Mouse (Mus musculus) forebrain, embryonic 10.5 days (tissue): ENCODE measurements around the gene Sec11a. TPM values are rescaled to one million over a fixed set of nuclear protein-coding genes. Genes with fewer than 3 reads are reported as not detected.
A peak's percentile ranks its signal among the peaks of the same experiment; 100 is the strongest.
"Not testable (repeated sequence)": the region's sequence is repeated elsewhere in the genome, so short reads cannot be mapped to it uniquely, and the experiment has no call there.

Experiments used
- DNase-seq: peaks from one replicate; pipeline ENCODE4 v3.0.0-alpha.2; 2017; ENCODE audit warnings: low spot score; ENCODE audit errors: extremely low spot score
- H3K27ac ChIP-seq: fragments of 300-500 bp; sonication (generic); 2 replicates; pipeline ENCODE4 v1.5.1; 2016; ENCODE audit warnings: mild to moderate bottlenecking
- H3K27me3 ChIP-seq: fragments of 300-500 bp; sonication (generic); 2 replicates; pipeline ENCODE4 v1.6.1; 2016; ENCODE audit warnings: mild to moderate bottlenecking; ENCODE audit not compliant: poor library complexity, severe bottlenecking
- H3K36me3 ChIP-seq: fragments of 300-500 bp; sonication (generic); replicated peaks from 2 replicates; pipeline ENCODE4 v1.6.1; 2016; ENCODE audit warnings: mild to moderate bottlenecking, moderate library complexity
- H3K4me1 ChIP-seq: fragments of 300-500 bp; sonication (generic); 2 replicates; pipeline ENCODE4 v1.6.1; 2016
- H3K4me3 ChIP-seq: fragments of 300-500 bp; sonication (generic); 2 replicates; pipeline ENCODE4 v1.5.1; 2016; ENCODE audit warnings: mild to moderate bottlenecking, moderate library complexity
- H3K9me3 ChIP-seq: fragments of 300-500 bp; sonication (generic); 2 replicates; pipeline ENCODE4 v1.6.1; 2016; ENCODE audit warnings: mild to moderate bottlenecking, moderate library complexity
- WGBS: fragments of 180-500 bp; shearing (Covaris S2); methylation state at CpG from one replicate; pipeline ENCODE4 v1.1.7; 2016; 5-methylcytosine and 5-hydroxymethylcytosine counted together
- polyA plus RNA-seq: library from polyadenylated mRNA; unstranded; fragments of >200 nt; fragmentation: Nextera tagmentation; extraction: Ambion mirVana; gene quantifications from 2 replicates; pipeline ENCODE4 v1.2.1, GENCODE M21; 2016

Gene Sec11a
- polyA plus RNA-seq, 1 experiment from 2014 or later: 190 TPM

DNA sequence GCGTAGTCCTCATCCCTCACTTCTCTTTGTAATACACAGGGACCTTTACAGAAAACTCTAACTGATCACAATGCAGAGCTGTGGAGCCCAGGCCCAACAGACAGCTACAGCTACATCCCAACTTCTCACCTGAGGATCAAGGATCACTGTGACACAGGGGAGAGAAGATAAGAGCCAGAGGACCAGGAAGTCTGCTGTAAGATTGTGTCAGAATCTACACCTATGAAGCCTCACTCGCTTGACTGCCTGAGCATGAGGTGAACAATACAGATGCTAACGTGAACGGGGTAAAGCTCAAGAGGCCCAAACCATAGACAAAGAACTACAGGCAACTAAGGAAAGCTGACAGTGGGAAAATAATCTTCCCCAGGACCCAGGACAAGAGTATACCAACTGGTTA lies 7.8 kb downstream of the Sec11a start:
- Histone ChIP-seq H3K27ac (no peak overlapping the region), H3K4me1 (no peaks in the 10 kb centered on the region), H3K27me3 (no peaks in the 10 kb centered on the region), H3K4me3 (no peak overlapping the region), H3K36me3 (peaks cover 53% of the 10 kb centered on the region), H3K9me3 (no peaks in the 10 kb centered on the region)
- 91% methylated on average over 4 of the region's 4 CpGs for WGBS
- no peak for DNase-seq

DNA sequence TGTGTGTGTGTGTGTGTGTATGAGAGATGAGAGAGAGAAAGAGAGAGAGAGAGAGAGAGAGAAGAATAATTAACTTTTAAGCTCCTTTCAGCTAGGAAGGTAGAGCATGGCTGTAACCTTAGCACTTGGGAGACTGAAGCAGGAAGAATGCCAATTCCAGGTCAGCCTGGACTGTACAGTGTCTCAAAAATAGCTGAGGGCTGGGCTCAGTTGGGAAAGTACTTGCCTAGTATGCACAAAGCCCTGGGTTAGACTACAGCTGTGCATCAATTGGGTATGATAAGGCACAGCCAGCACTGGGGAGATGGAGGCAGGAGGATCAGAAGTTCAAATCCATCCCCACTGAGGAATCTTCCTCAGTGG lies 10.3 kb downstream of the Sec11a start:
- H3K36me3 ChIP-seq: peaks cover 61% of the 10 kb centered on the region
- not testable (repeated sequence) for H3K27ac ChIP-seq, H3K4me1 ChIP-seq, H3K27me3 ChIP-seq, H3K4me3 ChIP-seq, H3K9me3 ChIP-seq, DNase-seq

DNA sequence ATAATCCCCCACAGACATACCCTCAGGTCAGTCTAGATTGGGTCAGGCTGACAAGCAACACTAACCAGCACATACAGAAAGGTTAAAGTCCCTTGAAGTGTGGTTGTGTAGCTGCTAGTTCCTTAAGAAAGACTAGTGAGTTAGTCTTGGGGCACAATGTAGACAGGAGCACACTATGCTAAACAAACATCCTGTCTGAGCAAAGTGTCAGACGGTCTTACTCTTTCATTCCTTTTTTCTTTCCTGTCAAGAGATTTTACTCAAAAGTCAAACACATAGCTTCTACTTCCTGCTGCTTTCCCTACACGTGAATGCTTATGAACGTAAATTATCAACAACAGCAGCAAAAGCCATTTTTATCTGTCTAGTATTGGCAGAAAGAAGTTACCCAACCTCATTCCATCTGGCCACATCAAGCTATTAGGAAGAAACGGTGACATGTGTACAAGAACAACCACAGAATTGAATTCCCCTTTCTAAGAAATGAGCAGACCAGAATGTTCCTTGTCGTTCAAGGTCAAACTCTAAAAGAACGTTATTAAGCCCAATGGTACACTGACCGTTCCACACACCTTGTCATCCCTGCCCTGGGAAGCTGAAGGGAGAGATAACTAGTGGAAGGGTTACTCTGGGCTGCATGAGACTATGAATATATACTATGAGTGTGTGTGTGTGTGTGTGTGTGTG lies 10.8 kb downstream of the Sec11a start:
- not testable (repeated sequence) for H3K9me3 ChIP-seq, H3K27ac ChIP-seq, H3K4me3 ChIP-seq, H3K4me1 ChIP-seq, DNase-seq, H3K27me3 ChIP-seq
- H3K36me3 ChIP-seq: peaks cover 62% of the 10 kb centered on the region
- WGBS: 88% methylated on average over 7 of the region's 7 CpGs

- no peaks in the 10 kb centered on the region for H3K9me3 ChIP-seq
- no peak overlapping the region for H3K4me3 ChIP-seq
- WGBS: 92% methylated on average over 1 of the region's 1 CpGs
- no peaks in the 10 kb centered on the region for H3K27me3 ChIP-seq
- H3K4me1 ChIP-seq: no peaks in the 10 kb centered on the region
- peaks cover 65% of the 10 kb centered on the region for H3K36me3 ChIP-seq
- no peak overlapping the region for H3K27ac ChIP-seq
- DNase-seq: no peak
Observed at GRCm38 (mm10) chr7:80935834-80936233, 11.7 kb downstream of the Sec11a start.

GRCm38 (mm10) chr7:80932777-80933176 lies 14.8 kb downstream of the Sec11a start:
- 77% methylated on average over 1 of the region's 1 CpGs for WGBS
- H3K36me3 ChIP-seq: peaks cover 56% of the 10 kb centered on the region
- H3K27me3 ChIP-seq: no peaks in the 10 kb centered on the region
- DNase-seq: no peak
- H3K4me1 ChIP-seq: no peaks in the 10 kb centered on the region
- H3K9me3 ChIP-seq: no peaks in the 10 kb centered on the region
- H3K4me3 ChIP-seq: no peak overlapping the region
- H3K27ac ChIP-seq: no peak overlapping the region

- 93% methylated on average over 8 of the region's 8 CpGs for WGBS
- H3K9me3 ChIP-seq: no peaks in the 10 kb centered on the region
- H3K27ac ChIP-seq: no peak overlapping the region
- H3K27me3 ChIP-seq: no peaks in the 10 kb centered on the region
- no peaks in the 10 kb centered on the region for H3K4me1 ChIP-seq
- H3K4me3 ChIP-seq: no peak overlapping the region
- DNase-seq: no peak
- H3K36me3 ChIP-seq: peaks cover 66% of the 10 kb centered on the region
Observed at GRCm38 (mm10) chr7:80931618-80932207, 15.9 kb downstream of the Sec11a start.

DNA sequence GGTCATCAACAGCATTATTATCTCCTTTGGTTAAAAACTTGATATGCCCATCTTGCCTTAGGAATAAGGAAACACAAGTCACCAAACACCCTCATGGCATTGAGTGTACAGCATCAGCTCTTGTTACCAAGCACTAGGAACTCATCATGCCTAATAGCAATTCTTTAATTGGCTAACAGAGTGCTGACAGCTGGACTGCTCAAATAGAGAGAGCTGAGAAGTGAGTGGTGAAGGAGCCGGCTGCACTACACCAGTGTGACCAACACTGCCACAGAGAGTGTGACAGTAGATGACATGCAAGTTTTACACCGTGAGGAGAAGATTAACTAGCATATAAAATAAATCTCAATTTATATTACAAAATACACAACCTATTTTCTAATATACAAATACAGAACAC lies 24.4 kb downstream of the Sec11a start:
- Histone ChIP-seq H3K27me3 (no peaks in the 10 kb centered on the region), H3K36me3 (peaks cover 97% of the 10 kb centered on the region), H3K9me3 (no peaks in the 10 kb centered on the region), H3K27ac (no peak overlapping the region), H3K4me1 (no peaks in the 10 kb centered on the region), H3K4me3 (no peak overlapping the region)
- no peak for DNase-seq
- 89% methylated on average over 2 of the region's 2 CpGs for WGBS

- Histone ChIP-seq H3K36me3 (peaks cover 97% of the 10 kb centered on the region), H3K27me3 (no peaks in the 10 kb centered on the region)
Observed at GRCm38 (mm10) chr7:80919647-80920008, 28.0 kb downstream of the Sec11a start.

GRCm38 (mm10) chr7:80918982-80919646 lies 28.5 kb downstream of the Sec11a start:
- WGBS: 88% methylated on average over 8 of the region's 8 CpGs
- H3K36me3 ChIP-seq: peaks cover 97% of the 10 kb centered on the region
- DNase-seq: no peak
- H3K4me3 ChIP-seq: no peak overlapping the region
- H3K9me3 ChIP-seq: no peaks in the 10 kb centered on the region
- no peak overlapping the region for H3K27ac ChIP-seq
- H3K27me3 ChIP-seq: no peaks in the 10 kb centered on the region
- no peaks in the 10 kb centered on the region for H3K4me1 ChIP-seq

More at GRCm38 (mm10) chr7:80919647-80920008, 28.0 kb downstream of the Sec11a start:
- Histone ChIP-seq H3K27ac (no peak overlapping the region), H3K4me3 (no peak overlapping the region), H3K9me3 (no peaks in the 10 kb centered on the region), H3K4me1 (no peaks in the 10 kb centered on the region)
- no peak for DNase-seq
- 90% methylated on average over 5 of the region's 5 CpGs for WGBS

DNA sequence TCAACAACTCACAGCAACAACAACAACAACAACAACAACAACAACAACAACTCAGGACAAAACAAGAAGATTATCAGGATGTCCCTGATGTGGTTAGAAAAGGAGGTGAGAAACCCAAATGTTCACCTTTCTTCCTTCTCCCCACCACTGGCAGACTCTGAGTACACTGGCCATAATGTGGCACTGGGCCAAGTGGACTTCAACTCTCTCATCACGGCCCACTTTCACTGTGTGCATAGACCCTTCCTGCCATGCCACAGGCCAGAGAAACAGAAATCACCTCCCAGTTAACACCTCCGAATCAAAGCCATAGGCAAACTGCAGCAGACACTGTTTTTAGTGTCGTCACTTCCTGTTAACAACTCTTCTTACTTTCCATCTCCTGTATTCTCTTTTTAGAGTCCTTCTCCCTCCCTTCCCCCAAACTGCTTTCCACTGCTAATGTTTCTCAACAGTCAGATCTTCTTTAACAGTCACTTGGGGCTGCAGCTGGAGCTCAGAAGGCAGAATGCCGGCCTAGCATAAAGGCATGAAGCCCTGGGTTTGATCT lies 29.6 kb downstream of the Sec11a start:
- WGBS: 90% methylated on average over 4 of the region's 4 CpGs
- Histone ChIP-seq H3K4me3 (no peak overlapping the region), H3K9me3 (no peaks in the 10 kb centered on the region), H3K27me3 (no peaks in the 10 kb centered on the region), H3K4me1 (no peaks in the 10 kb centered on the region), H3K36me3 (peaks cover 99% of the 10 kb centered on the region), H3K27ac (no peak overlapping the region)
- DNase-seq: no peak

DNA sequence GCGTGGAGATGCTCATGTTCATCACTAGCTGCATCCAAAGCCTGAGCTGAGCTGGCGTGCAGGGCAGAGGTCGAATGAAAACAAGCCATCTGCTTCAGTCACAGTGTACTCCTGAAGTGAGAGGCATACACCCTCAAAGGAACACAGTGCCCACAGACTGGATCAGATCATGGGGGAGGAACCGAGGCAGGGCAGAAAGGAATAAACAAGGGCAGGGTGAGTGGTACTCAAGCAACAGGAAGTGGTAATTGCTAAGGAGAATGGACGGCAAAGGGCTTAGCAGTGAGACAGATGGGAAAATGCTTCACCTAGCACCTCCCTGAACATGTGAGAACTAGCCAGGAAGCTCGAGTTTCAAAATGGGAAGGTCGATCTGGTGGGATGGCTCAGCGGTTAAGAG lies 35.1 kb downstream of the Sec11a start:
- Histone ChIP-seq H3K9me3 (no peaks in the 10 kb centered on the region), H3K4me1 (no peaks in the 10 kb centered on the region), H3K27ac (no peak overlapping the region), H3K27me3 (no peaks in the 10 kb centered on the region), H3K36me3 (peaks cover 98% of the 10 kb centered on the region), H3K4me3 (no peak overlapping the region)
- no peak for DNase-seq
- WGBS: 93% methylated on average over 8 of the region's 8 CpGs

GRCm38 (mm10) chr7:80911053-80911452 lies 36.5 kb downstream of the Sec11a start:
- Histone ChIP-seq H3K9me3 (no peaks in the 10 kb centered on the region), H3K4me1 (no peaks in the 10 kb centered on the region), H3K27ac (no peak overlapping the region), H3K36me3 (peaks cover 98% of the 10 kb centered on the region), H3K27me3 (no peaks in the 10 kb centered on the region), H3K4me3 (no peak overlapping the region)
- WGBS: 86% methylated on average over 7 of the region's 7 CpGs
- DNase-seq: no peak

DNA sequence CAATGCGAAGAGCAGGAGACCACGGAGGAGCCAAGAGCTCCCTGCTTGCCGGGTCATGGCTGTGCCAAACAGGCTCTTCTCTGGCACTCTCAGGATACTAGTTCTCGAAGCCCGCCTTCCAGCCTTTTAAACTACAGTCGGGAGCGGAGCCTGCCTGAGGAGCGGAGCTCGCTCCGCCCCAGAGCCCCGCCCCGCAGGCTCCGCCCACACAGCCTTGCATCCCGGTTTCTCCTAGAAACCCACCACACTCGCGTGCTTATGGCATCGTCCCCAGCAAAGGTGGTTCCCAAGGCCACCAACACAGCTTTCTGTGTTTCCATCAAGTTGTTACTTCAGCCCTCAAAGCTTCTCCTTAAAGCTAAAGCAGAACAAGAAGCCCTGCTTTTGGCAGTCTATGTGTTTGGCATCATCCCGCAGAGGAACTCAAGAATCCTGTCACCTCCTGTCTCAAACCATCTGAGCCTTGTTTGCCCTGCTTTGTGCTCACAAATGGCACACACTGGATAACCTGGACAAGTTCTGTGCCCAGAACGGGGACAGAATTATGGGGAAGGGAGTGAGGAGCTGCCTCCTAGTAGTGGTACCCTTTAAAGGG lies 42.6 kb downstream of the Sec11a start, which contains the start of gene Nmb:
Nmb (minus strand) TSS at position 156 of the 595 bp plus-strand sequence.
- H3K4me1 ChIP-seq: peaks cover 30% of the 10 kb centered on the region

More for the DNA sequence above, 42.6 kb downstream of the Sec11a start, which contains the start of gene Nmb:
- peak; percentile 65 for DNase-seq
- WGBS: 4% methylated on average over 19 of the region's 19 CpGs
- H3K27ac ChIP-seq: peak within 1 kb of the TSS; percentile 74
- H3K4me3 ChIP-seq: peak within 1 kb of the TSS; percentile 62
- H3K27me3 ChIP-seq: peaks cover 4% of the 10 kb centered on the region
- H3K36me3 ChIP-seq: peaks cover 49% of the 10 kb centered on the region
- no peaks in the 10 kb centered on the region for H3K9me3 ChIP-seq
